Mouse (Mus musculus): ENCODE measurements around the gene Mfn1.

DNA sequence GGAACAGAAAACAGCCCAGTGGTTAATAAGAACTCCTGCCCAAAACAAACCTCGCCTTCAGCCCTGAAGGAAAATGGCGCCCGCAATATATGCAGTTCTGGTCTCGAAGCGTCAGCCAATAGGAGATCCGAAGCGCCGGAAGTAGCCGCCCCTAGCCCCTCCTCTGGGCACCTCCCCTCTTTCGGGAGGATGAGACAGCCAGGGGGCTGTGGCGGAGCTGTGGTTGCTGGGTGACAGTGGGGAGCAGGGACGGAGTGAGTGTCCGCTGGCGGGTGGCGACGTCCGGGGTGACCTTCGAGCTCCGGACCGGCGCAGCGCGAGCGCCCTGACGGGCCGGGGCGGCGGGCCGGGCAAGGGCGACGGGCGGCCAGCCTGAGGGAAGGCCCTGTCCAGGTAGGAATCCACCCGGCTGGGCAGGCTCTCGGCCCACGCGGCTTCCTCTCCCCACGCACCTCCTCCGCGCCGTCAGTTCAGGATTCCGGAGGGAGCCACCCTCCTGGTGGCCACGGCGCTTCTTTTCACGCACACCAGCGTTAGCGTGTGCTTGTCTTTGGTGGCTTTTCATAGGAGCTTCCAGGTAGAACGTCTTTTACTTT, at the start of gene Mfn1:
- TF ChIP-seq TAL1 (IDR thresholded peaks at IDR 0.05; ENCODE audit: low read length) (no peak), GATA1 (IDR thresholded peaks at IDR 0.05; ENCODE audit: low read length) (no peak)
